Mouse (Mus musculus) adrenal gland, adult 2 months (tissue): ENCODE results near the gene Pin1. TPM values are rescaled to one million over a fixed set of nuclear protein-coding genes. Genes with fewer than 3 reads are reported as not detected.
"Not testable (repeated sequence)": the region's sequence is repeated elsewhere in the genome, so short reads cannot be mapped to it uniquely, and the experiment has no call there.

Experiments used
- DNase-seq: peaks from one replicate; pipeline ENCODE4 v3.0.0; 2021
- long read RNA-seq: library from polyadenylated mRNA; stranded (forward); transcript quantifications from one replicate; pipeline ENCODE4 v2.0.0, GENCODE M21; 2021
- polyA plus RNA-seq: library from polyadenylated mRNA; depleted of rRNA; stranded (reverse); fragments of >200 nt; gene quantifications from 2 replicates; pipeline ENCODE4 v1.2.3, GENCODE M21; 2012; rRNA removed
- total RNA-seq, 2 experiments: library from RNA; stranded (reverse); gene quantifications; 2 replicates each; pipeline ENCODE4 v1.2.3; 2021

Gene Pin1
- total RNA-seq (10 to 100 TPM; 20.8 to 26.9 TPM), polyA plus RNA-seq (20.4 and 24.2 TPM in 2 replicates)
- long read RNA-seq, transcript Pin1-201 (4 exons, 3,843 nt), result major isoform, 124 of 131 reads
- long read RNA-seq, partial matches to known transcripts, result 1 of 131 reads
- long read RNA-seq, other reads (novel, unspliced or antisense), result 6 of 131 reads

- DNase-seq, result peak; percentile 99
Observed at GRCm38 (mm10) chr9:20651602-20652259, at the start of gene Pin1. Gene Pin1 (plus strand): TSS chr9:20652095.

GRCm38 (mm10) chr9:20606269-20606668 is 45.6 kb upstream of the Pin1 start:
- DNase-seq, result no peak

- DNase-seq, result peak; percentile 94
Observed at GRCm38 (mm10) chr9:20607100-20607974, 44.6 kb upstream of the Pin1 start.

GRCm38 (mm10) chr9:20609831-20610464 is 41.9 kb upstream of the Pin1 start:
- no peak for DNase-seq

GRCm38 (mm10) chr9:20611976-20612375 is 39.9 kb upstream of the Pin1 start:
- DNase-seq, result no peak

GRCm38 (mm10) chr9:20616685-20617084 is 35.2 kb upstream of the Pin1 start:
- DNase-seq, result no peak

GRCm38 (mm10) chr9:20631332-20631731 is 20.6 kb upstream of the Pin1 start:
- no peak for DNase-seq

GRCm38 (mm10) chr9:20635676-20636075 is 16.2 kb upstream of the Pin1 start:
- DNase-seq, result not testable (repeated sequence)

GRCm38 (mm10) chr9:20636256-20636655 is 15.6 kb upstream of the Pin1 start:
- DNase-seq, result no peak

- DNase-seq, result no peak
Observed at GRCm38 (mm10) chr9:20636790-20637189, 15.1 kb upstream of the Pin1 start.

- no peak for DNase-seq
Observed at GRCm38 (mm10) chr9:20638552-20638951, 13.3 kb upstream of the Pin1 start.

GRCm38 (mm10) chr9:20639486-20639885 is 12.4 kb upstream of the Pin1 start:
- DNase-seq, result no peak

- DNase-seq, result no peak
Observed at GRCm38 (mm10) chr9:20641501-20641900, 10.4 kb upstream of the Pin1 start.

- DNase-seq, result peak; percentile 69
Observed at GRCm38 (mm10) chr9:20642101-20642895, 9.6 kb upstream of the Pin1 start, which contains the start of gene Ubl5. Gene Ubl5 (plus strand): TSS chr9:20642878.

GRCm38 (mm10) chr9:20642896-20643466 is 8.9 kb upstream of the Pin1 start:
- peak; percentile 90 for DNase-seq

- no peak for DNase-seq
Observed at GRCm38 (mm10) chr9:20643781-20644180, 8.1 kb upstream of the Pin1 start.

- peak; percentile 86 for DNase-seq
Observed at GRCm38 (mm10) chr9:20644360-20645081, 7.4 kb upstream of the Pin1 start, which contains the start of gene Fbxl12. Gene Fbxl12 (minus strand): TSS chr9:20644767.

GRCm38 (mm10) chr9:20645121-20645520 is 6.8 kb upstream of the Pin1 start:
- DNase-seq, result no peak

GRCm38 (mm10) chr9:20652260-20652658 is 364 bp downstream of the Pin1 start:
- no peak for DNase-seq

GRCm38 (mm10) chr9:20653859-20654258 is 2.0 kb downstream of the Pin1 start:
- no peak for DNase-seq
